Mouse (Mus musculus): ENCODE data around the gene Arhgef11.

The Arhgef11 gene

DNA sequence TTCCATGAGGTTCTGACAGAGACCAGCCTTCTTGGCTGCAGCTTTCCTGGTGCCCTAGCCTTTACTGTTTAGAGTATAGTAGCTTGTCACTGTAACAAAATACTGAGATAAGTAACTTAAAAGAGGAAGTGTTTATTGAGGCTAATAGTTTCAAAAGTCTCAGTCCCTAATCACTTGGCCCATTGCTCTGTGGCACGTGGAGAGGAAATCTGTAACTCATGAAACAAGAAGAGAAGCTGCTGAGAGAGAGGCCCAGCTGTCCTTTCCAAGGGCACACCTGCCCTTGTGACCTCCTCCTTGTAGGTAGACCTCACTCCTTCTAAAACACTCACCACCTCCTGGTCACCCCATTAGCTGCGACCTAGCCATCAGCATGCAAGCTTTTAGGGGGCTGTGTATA, 101.2 kb downstream of the Arhgef11 start:
- DNase-seq (ENCODE audit: low spot score), result no peak

DNA sequence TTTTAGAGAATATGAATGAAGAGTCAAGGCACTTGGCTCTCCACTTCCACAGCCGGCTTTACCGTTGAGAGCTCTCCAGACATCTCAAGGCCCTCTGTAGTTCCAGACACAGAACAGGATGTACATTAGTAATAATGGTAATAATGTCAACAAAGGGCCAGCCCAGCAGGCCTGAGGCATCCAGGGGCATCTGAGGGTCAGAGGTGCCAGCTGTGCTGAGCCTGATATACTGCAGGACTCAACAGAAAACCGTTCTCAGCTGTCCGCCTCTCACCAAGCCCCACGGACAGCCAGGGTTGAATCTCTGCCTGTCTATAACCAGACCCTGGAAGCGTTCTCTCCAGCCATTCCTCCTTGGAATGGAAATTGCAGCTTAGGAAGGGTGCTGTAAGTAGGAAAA, 107.2 kb downstream of the Arhgef11 start:
- DNase-seq (ENCODE audit: low spot score), result no peak

GRCm38 (mm10) chr3:87725396-87726160, 108.2 kb downstream of the Arhgef11 start:
- DNase-seq (ENCODE audit: low spot score), result no peak

DNA sequence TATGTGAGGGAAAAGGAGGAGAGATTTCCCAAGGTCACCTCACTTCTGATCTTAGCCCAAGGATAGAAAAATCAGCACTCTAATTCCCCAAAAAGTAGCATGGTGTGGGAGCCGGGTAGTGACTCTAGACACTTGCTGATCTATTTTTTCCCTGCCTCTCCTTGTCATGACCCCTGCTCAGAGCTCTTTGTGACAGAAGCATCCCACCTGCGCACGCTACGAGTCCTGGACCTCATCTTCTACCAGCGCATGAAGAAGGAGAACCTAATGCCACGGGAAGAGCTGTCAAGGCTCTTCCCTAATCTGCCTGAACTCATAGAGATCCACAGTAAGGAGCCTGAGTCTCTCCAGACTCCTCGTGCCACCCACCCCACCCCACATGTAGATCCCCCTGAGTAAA, 108.8 kb downstream of the Arhgef11 start:
- DNase-seq (ENCODE audit: low spot score), result no peak

GRCm38 (mm10) chr3:87728696-87729095, 111.3 kb downstream of the Arhgef11 start:
- no peak for DNase-seq (ENCODE audit: low spot score)

GRCm38 (mm10) chr3:87733098-87733497, 115.7 kb downstream of the Arhgef11 start:
- no peak for DNase-seq (ENCODE audit: low spot score)

DNA sequence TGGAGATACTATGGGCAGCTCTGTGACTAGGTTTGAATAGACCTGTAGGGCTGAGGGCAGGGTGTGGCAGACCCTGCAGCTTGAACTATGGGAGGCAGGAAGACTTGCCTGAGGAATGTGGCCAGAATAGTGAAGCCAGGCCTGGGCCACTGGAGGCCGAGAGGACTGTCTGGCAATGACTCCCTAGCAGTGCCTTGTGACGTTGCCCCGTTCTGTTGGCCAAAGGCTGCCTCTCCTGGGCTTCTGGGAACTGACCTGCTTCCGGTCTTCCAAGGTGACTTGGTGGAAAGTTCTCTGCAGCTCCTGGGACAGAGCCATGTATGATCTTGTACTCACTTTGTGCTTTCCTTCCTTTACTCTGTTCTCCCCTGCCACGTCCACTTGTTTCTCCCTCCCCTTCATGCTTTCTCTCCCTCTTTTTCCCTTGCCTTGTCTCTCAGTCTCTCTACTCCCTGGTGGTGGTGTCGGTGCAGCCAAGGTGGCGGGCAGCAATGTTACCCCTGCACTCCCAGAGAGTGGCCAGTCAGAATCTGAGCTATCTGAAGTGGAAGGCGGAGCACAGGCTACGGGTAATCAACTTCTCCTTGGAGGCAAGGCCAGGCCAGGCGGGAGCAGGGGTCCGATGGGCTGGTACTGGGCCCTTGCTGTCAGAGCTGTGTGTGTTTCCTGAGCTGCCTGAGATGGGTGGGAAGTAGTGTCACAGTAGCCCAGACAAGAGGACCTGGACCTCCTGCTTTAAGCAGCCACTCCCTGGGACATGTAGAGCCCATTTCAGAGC, 116.8 kb downstream of the Arhgef11 start:
- DNase-seq (ENCODE audit: low spot score), result no peak

DNA sequence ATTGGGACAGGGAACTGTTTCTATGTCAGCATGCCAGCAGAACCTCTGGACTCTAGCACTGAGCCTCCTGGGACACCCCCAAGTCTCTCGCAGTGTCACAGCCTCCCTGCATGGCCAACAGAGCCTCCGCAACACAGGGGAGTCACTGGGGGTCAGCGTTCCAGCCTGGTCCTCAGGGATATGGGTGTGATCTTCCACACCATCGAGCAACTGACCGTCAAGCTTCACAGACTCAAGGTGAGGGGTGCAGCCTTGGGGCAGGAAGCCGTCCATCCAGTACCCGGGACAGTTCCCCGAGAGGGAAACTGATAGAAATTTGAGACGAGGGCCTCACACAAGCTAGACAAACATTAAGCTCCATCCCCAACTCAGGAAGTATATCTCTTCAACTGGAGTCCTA, 118.0 kb downstream of the Arhgef11 start:
- DNase-seq (ENCODE audit: low spot score), result no peak

DNA sequence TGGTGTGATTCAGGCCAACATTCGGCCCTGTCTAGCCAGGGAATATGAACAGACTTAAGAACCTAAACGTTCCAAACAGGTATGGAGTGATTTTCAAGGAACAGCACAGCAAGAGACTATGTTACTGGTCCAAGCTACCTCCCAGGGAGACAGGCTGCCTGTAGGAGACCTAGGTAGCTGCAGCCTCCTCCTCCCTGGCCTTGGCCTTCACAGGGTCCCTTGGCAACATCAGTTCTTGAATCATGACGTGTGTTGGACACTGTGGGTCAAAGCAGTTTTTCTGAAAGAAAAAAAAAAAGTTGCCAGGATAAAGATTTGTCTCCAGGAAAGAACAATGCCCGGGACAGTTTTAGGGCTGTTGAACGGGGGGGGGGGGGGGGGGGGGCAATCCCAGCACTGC, 121.5 kb downstream of the Arhgef11 start:
- no peak for DNase-seq (ENCODE audit: low spot score)

GRCm38 (mm10) chr3:87742013-87742412, 124.7 kb downstream of the Arhgef11 start:
- DNase-seq (ENCODE audit: low spot score), result no peak

DNA sequence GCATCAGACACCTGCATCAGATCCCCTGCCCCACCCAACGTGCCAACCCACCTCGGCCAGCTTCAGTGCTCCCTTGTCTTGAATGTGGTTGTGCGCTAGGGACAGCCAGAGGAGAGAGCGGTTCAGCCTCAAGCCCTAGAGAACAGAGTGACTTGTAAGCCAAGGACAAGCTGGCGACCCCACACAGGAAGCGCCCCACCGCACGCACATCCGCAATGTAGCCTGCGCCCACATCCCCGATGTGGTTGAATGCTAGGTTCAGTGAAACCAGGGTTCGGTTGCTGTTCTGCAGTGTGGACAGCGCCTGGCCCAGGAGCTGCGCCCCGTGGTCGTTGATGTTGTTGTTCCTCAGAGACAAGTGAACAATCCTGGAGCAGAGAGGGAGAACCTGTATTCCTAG, 125.4 kb downstream of the Arhgef11 start:
- no peak for DNase-seq (ENCODE audit: low spot score)

DNA sequence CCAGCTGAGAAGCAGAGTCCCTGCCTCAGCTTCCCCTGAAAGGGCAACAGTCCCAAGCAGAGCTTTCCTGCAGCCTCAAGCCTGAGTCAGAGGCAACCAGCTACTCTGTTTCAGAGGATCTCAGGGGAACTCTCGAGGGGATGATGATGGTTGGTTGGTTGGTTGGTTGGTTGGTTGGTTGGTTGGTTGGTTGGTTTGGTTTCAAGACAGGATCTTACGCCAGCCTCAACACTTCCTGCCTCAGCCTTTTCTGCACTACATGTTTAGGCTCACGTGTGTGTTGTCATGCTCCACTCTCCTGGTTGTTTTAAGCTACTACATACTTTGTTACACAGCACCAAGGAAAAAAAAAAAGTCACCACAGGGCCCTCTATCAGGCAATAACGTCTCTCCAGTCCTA, 126.6 kb downstream of the Arhgef11 start:
- no peak for DNase-seq (ENCODE audit: low spot score)

DNA sequence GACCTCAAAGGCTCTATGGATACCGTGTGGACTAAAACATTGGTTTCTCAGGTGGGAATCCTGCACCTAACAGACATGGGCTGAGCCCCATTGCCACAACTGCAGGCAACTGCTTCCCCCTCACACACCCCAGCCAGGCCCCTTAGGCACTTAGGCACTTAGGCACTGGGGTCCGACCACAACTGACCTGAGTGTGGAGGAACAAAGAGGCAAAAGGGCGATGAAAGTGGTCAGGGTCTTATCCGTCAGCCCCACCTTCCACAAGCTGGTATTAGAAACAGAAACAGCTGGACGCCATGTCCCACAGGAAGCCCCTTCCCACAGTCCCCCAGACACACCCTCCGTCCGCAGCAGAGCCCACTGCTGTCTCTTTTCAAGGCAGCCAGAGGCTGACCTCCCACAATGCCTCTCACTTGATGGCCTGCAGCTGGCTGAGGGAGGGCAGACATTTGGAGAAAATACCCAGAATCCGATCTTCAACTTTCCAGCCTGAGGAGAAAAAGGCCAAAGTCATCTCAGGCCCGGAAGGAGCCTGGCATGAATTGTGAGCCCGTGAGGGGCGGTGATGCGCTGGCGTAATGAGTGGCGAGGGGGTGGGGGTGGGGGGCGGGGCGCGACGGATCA, 127.8 kb downstream of the Arhgef11 start:
- DNase-seq (ENCODE audit: low spot score), result no peak

- no peak for DNase-seq (ENCODE audit: low spot score)
These were observed 131.1 kb downstream of the Arhgef11 start, which contains the start of gene Lrrc71 for GRCm38 (mm10) chr3:87748431-87748830. TSS of gene Lrrc71 (minus strand) at chr3:87748625.

DNA sequence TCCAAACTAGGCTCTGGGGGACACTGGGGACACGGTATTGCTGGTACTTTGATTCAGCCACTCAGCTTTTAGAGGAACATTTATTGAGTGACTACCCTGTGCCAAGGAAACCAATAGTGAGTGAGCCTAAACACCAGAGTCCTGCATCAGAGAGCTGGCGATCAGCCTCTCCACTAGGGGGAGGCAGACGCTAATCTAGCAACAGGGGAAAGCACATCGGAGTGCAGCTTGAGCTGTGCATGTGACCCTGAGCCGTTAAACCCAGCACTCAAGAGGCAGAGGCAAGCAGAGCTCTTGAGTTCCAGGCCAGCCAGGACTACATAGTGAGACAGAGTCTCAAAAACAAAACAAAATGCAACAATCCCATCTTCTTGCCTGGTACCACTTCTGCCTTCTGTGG, 131.7 kb downstream of the Arhgef11 start:
- peak; percentile 64 for DNase-seq (ENCODE audit: low spot score)

DNA sequence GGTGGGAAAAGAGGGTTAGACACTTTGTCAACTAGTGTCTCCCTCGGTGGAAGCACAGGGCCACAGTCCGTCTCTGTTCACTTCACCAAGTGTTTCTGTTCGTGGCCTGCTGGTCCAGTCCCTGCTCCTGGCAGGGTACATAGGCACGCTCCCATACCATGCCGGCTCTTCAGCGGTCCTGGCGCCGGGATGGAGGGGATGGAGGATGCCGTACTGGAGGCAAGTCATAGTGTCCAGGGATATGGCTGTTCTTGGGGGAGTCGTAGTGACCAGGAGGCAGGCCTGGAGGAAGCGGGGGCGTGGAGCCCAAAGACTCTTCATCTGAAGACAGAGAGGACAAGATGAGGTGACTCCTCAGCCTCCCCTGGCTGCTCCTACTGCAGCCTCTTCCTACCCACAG, 132.6 kb downstream of the Arhgef11 start:
- DNase-seq (ENCODE audit: low spot score), result no peak

- DNase-seq (ENCODE audit: low spot score), result no peak
These were observed 135.2 kb downstream of the Arhgef11 start for GRCm38 (mm10) chr3:87752567-87752966.

- DNase-seq (ENCODE audit: low spot score), result no peak
These were observed 136.5 kb downstream of the Arhgef11 start for GRCm38 (mm10) chr3:87753829-87754228.

- DNase-seq (ENCODE audit: low spot score), result peak; percentile 84
These were observed 138.6 kb downstream of the Arhgef11 start for GRCm38 (mm10) chr3:87755964-87756363.

GRCm38 (mm10) chr3:87756488-87756887, 139.1 kb downstream of the Arhgef11 start:
- no peak for DNase-seq (ENCODE audit: low spot score)

GRCm38 (mm10) chr3:87758641-87759040, 141.3 kb downstream of the Arhgef11 start:
- DNase-seq (ENCODE audit: low spot score), result no peak

GRCm38 (mm10) chr3:87761408-87762375, 144.3 kb downstream of the Arhgef11 start:
- DNase-seq (ENCODE audit: low spot score), result no peak

Data from lung, postnatal 25 days (tissue).